8 mouse cellular contexts compared by ENCODE assay signal in genomic region chr1:78707280-78707679, GRCm38 (mm10). TPM values are rescaled to one million over a fixed set of nuclear protein-coding genes. Genes with fewer than 3 reads are reported as not detected.
DNase-seq lines count a peak whose midpoint lies in the region; ATAC-seq and TF ChIP-seq lines count a peak whose summit lies in the region.
"Had no signal": no experiment of that assay in that cellular context is flagged by ENCODE, and none has a peak within 500 bp of the region (broad histone marks: within the 10 kb centered on the region; RNA-seq: fewer than 3 reads in every experiment).

No protein-coding gene starts in this region.

- no peaks in the 10 kb centered on the region for H3K9me3 ChIP-seq in intestine, postnatal 0 days (ENCODE audit: control insufficient read depth)
- no peaks in the 10 kb centered on the region for H3K9me3 ChIP-seq in intestine, embryonic 16.5 days (ENCODE audit: control insufficient read depth, low read length)

- 70% methylated on average over 4 of the region's 4 CpGs for WGBS in intestine, postnatal 0 days
- 61% methylated on average over 4 of the region's 4 CpGs for WGBS in intestine, embryonic 16.5 days

- peak; percentile 51 for TF ChIP-seq CTCF in intestine, postnatal 0 days (IDR thresholded peaks at IDR 0.05; ENCODE audit: low read depth)

- H3K27me3 ChIP-seq in intestine, postnatal 0 days (replicated peaks; ENCODE audit: control insufficient read depth, insufficient read depth, low read length), result no peaks in the 10 kb centered on the region
- H3K27me3 ChIP-seq in intestine, embryonic 16.5 days (replicated peaks; ENCODE audit: control insufficient read depth, insufficient read depth, low read length), result no peaks in the 10 kb centered on the region

- H3K4me1 ChIP-seq in intestine, postnatal 0 days (replicated peaks; ENCODE audit: control insufficient read depth, insufficient read depth, low read length), result no peaks in the 10 kb centered on the region
- no peaks in the 10 kb centered on the region for H3K4me1 ChIP-seq in intestine, embryonic 16.5 days (ENCODE audit: control insufficient read depth, insufficient read depth, low read length)

- peak; percentile 21 for DNase-seq in thymus, postnatal 14 days
- DNase-seq in thymus, adult 18-20 months, result no peak
- peak; percentile 37 for DNase-seq in induced T-regulatory cell, adult 2 months (ENCODE audit: low read depth)
- no peak for DNase-seq in spleen, postnatal 14 days (ENCODE audit: low spot score in 2 of 2)
- DNase-seq: kidney, adult 8-10 months had no signal

- H3K27ac ChIP-seq in intestine, postnatal 0 days (ENCODE audit: low read depth, low read length), result no peak overlapping the region
- H3K27ac ChIP-seq in intestine, embryonic 16.5 days (ENCODE audit: low read length), result no peak overlapping the region

- H3K4me3 ChIP-seq in intestine, postnatal 0 days (ENCODE audit: low read depth, low read length), result no peak overlapping the region
- H3K4me3 ChIP-seq in intestine, embryonic 16.5 days (ENCODE audit: low read length), result no peak overlapping the region

- no peak overlapping the region for H3K9ac ChIP-seq in intestine, postnatal 0 days (ENCODE audit: low read depth, low read length)
- no peak overlapping the region for H3K9ac ChIP-seq in intestine, embryonic 16.5 days (ENCODE audit: low read depth, low read length)

- no peak for ATAC-seq in intestine, postnatal 0 days
- ATAC-seq in intestine, embryonic 16.5 days, result no peak
- no peak for ATAC-seq in monocyte, adult 5-6 weeks (replicated peaks; ENCODE audit: insufficient number of reproducible peaks, low FRiP score, low TSS enrichment, poor library complexity, severe bottlenecking)

- H3K4me2 ChIP-seq in intestine, postnatal 0 days (replicated peaks; ENCODE audit: low read depth), result no peak overlapping the region
- no peak overlapping the region for H3K4me2 ChIP-seq in intestine, embryonic 16.5 days (ENCODE audit: low read depth, low read length)

- H3K36me3 ChIP-seq in intestine, postnatal 0 days (ENCODE audit: control insufficient read depth, insufficient read depth), result peaks cover 31% of the 10 kb centered on the region
- peaks cover 3% of the 10 kb centered on the region; the same call in 1 of the 2 replicates for H3K36me3 ChIP-seq in intestine, embryonic 16.5 days (ENCODE audit: control insufficient read depth, insufficient read depth, low read length)

RNA-seq across cellular contexts. Expression of gene Utp14b, which starts 49.4 kb away (rescaled TPM):
- polyA plus RNA-seq in intestine, postnatal 0 days (2015; fragmentation: Nextera tagmentation; extraction: Ambion mirVana), result 5.1 and 5.5 TPM in 2 replicates
- polyA plus RNA-seq in intestine, embryonic 16.5 days (2015; fragmentation: Nextera tagmentation; extraction: Ambion mirVana), result 3.5 and 3.7 TPM in 2 replicates
- 8.7 to 12.1 TPM (median 11.2 TPM) in 3 replicates for total RNA-seq in monocyte, adult 5-6 weeks (2017)

RNA-seq across cellular contexts. Expression of gene Acsl3, which starts 49.7 kb away (rescaled TPM):
- 75.2 and 76.0 TPM in 2 replicates for polyA plus RNA-seq in intestine, postnatal 0 days (2015; fragmentation: Nextera tagmentation; extraction: Ambion mirVana)
- 93.5 and 111 TPM in 2 replicates for polyA plus RNA-seq in intestine, embryonic 16.5 days (2015; fragmentation: Nextera tagmentation; extraction: Ambion mirVana)
- total RNA-seq in monocyte, adult 5-6 weeks (2017), result 22.0 to 29.6 TPM (median 23.1 TPM) in 3 replicates

Comparison
In these comparisons a context has a peak if more than half of its experiments do, and no peak if none do; other contexts are left out.
1. DNase-seq: peak in thymus, postnatal 14 days (single experiment) and induced T-regulatory cell, adult 2 months (single experiment); none in thymus, adult 18-20 months (0 of 2) and spleen, postnatal 14 days (0 of 2).